Mouse (Mus musculus): ENCODE results near the gene Rxfp4. TPM values are rescaled to one million over a fixed set of nuclear protein-coding genes. Genes with fewer than 3 reads are reported as not detected.
A peak's percentile ranks its signal among the peaks of the same experiment; 100 is the strongest.

Gene Rxfp4
- polyA plus RNA-seq, 1 experiment, result 0.05 TPM

GRCm38 (mm10) chr3:88625531-88625930 is 27.4 kb downstream of the Rxfp4 start:
- Histone ChIP-seq H3K4me3 (ENCODE audit: insufficient read depth, poor library complexity, severe bottlenecking) (no peak overlapping the region), H3K79me3 (ENCODE audit: low read depth) (peaks cover 75% of the 10 kb centered on the region), H3K36me3 (ENCODE audit: control insufficient read depth, insufficient read depth) (peaks cover 25% of the 10 kb centered on the region), H3K27me3 (ENCODE audit: control insufficient read depth, insufficient read depth, insufficient read length) (no peaks in the 10 kb centered on the region), H3K79me2 (ENCODE audit: control insufficient read depth, insufficient read depth) (peaks cover 100% of the 10 kb centered on the region), H3ac (ENCODE audit: control insufficient read depth, insufficient read length, low read depth) (no peak overlapping the region)
- TF ChIP-seq MAX (IDR thresholded peaks at IDR 0.05), result no peak
- TF ChIP-seq CEBPB (IDR thresholded peaks at IDR 0.05; ENCODE audit: low read depth), result no peak
- no peak for TF ChIP-seq MYOG (IDR thresholded peaks at IDR 0.05; ENCODE audit: control insufficient read depth, extremely low read depth, insufficient read length)
- TF ChIP-seq FOSL1 (IDR thresholded peaks at IDR 0.05; ENCODE audit: insufficient read depth, low read length, poor library complexity, severe bottlenecking), result no peak
- TF ChIP-seq CTCF (IDR thresholded peaks at IDR 0.05; ENCODE audit: control insufficient read depth, insufficient read depth, insufficient read length), result no peak

GRCm38 (mm10) chr3:88624951-88625350 is 28.0 kb downstream of the Rxfp4 start:
- Histone ChIP-seq H3ac (ENCODE audit: control insufficient read depth, insufficient read length, low read depth) (no peak overlapping the region), H3K27me3 (ENCODE audit: control insufficient read depth, insufficient read depth, insufficient read length) (no peaks in the 10 kb centered on the region), H3K79me2 (ENCODE audit: control insufficient read depth, insufficient read depth) (peaks cover 95% of the 10 kb centered on the region), H3K4me3 (ENCODE audit: insufficient read depth, poor library complexity, severe bottlenecking) (no peak overlapping the region), H3K36me3 (ENCODE audit: control insufficient read depth, insufficient read depth) (peaks cover 23% of the 10 kb centered on the region), H3K79me3 (ENCODE audit: low read depth) (peaks cover 75% of the 10 kb centered on the region)
- peak; percentile 33 for TF ChIP-seq FOSL1 (IDR thresholded peaks at IDR 0.05; ENCODE audit: insufficient read depth, low read length, poor library complexity, severe bottlenecking)
- no peak for TF ChIP-seq CEBPB (IDR thresholded peaks at IDR 0.05; ENCODE audit: low read depth)
- TF ChIP-seq MAX (IDR thresholded peaks at IDR 0.05), result peak; percentile 74

GRCm38 (mm10) chr3:88624324-88624723 is 28.6 kb downstream of the Rxfp4 start:
- H3K4me3 ChIP-seq (ENCODE audit: insufficient read depth, poor library complexity, severe bottlenecking), result peak overlapping the region; percentile 62

GRCm38 (mm10) chr3:88623346-88624135 is 29.4 kb downstream of the Rxfp4 start:
- Histone ChIP-seq H3K79me2 (ENCODE audit: control insufficient read depth, insufficient read depth) (peaks cover 83% of the 10 kb centered on the region), H3K27me3 (ENCODE audit: control insufficient read depth, insufficient read depth, insufficient read length) (no peaks in the 10 kb centered on the region), H3K79me3 (ENCODE audit: low read depth) (peaks cover 66% of the 10 kb centered on the region), H3K36me3 (ENCODE audit: control insufficient read depth, insufficient read depth) (peaks cover 14% of the 10 kb centered on the region), H3K4me3 (ENCODE audit: insufficient read depth, poor library complexity, severe bottlenecking) (peak overlapping the region; percentile 62), H3ac (ENCODE audit: control insufficient read depth, insufficient read length, low read depth) (peak overlapping the region; percentile 80)
- TF ChIP-seq MAX (IDR thresholded peaks at IDR 0.05) (no peak), FOSL1 (IDR thresholded peaks at IDR 0.05; ENCODE audit: insufficient read depth, low read length, poor library complexity, severe bottlenecking) (no peak), USF1 (IDR thresholded peaks at IDR 0.05; ENCODE audit: low read depth) (no peak), CTCF (IDR thresholded peaks at IDR 0.05; ENCODE audit: control insufficient read depth, insufficient read depth, insufficient read length) (no peak), MYOD1 (IDR thresholded peaks at IDR 0.05; ENCODE audit: control insufficient read depth, insufficient read length, low read depth) (no peak), CEBPB (IDR thresholded peaks at IDR 0.05; ENCODE audit: low read depth) (no peak), MYOG (IDR thresholded peaks at IDR 0.05; ENCODE audit: control insufficient read depth, extremely low read depth, insufficient read length) (no peak)

More at GRCm38 (mm10) chr3:88624324-88624723, 28.6 kb downstream of the Rxfp4 start:
- TF ChIP-seq MYOD1 (IDR thresholded peaks at IDR 0.05; ENCODE audit: control insufficient read depth, insufficient read length, low read depth) (peak; percentile 51), CTCF (IDR thresholded peaks at IDR 0.05; ENCODE audit: control insufficient read depth, insufficient read depth, insufficient read length) (no peak)
- Histone ChIP-seq H3K27me3 (ENCODE audit: control insufficient read depth, insufficient read depth, insufficient read length) (no peaks in the 10 kb centered on the region), H3K36me3 (ENCODE audit: control insufficient read depth, insufficient read depth) (peaks cover 17% of the 10 kb centered on the region), H3K79me3 (ENCODE audit: low read depth) (peaks cover 72% of the 10 kb centered on the region), H3K79me2 (ENCODE audit: control insufficient read depth, insufficient read depth) (peaks cover 89% of the 10 kb centered on the region), H3ac (ENCODE audit: control insufficient read depth, insufficient read length, low read depth) (peak overlapping the region; percentile 26)

GRCm38 (mm10) chr3:88622941-88623345 is 30.0 kb downstream of the Rxfp4 start:
- Histone ChIP-seq H3K4me3 (ENCODE audit: insufficient read depth, poor library complexity, severe bottlenecking) (peak overlapping the region; percentile 62), H3K36me3 (ENCODE audit: control insufficient read depth, insufficient read depth) (peaks cover 14% of the 10 kb centered on the region), H3K79me3 (ENCODE audit: low read depth) (peaks cover 61% of the 10 kb centered on the region), H3K27me3 (ENCODE audit: control insufficient read depth, insufficient read depth, insufficient read length) (no peaks in the 10 kb centered on the region), H3ac (ENCODE audit: control insufficient read depth, insufficient read length, low read depth) (peak overlapping the region; percentile 80), H3K79me2 (ENCODE audit: control insufficient read depth, insufficient read depth) (peaks cover 83% of the 10 kb centered on the region)
- TF ChIP-seq FOSL1 (IDR thresholded peaks at IDR 0.05; ENCODE audit: insufficient read depth, low read length, poor library complexity, severe bottlenecking), result no peak
- TF ChIP-seq MYOG (IDR thresholded peaks at IDR 0.05; ENCODE audit: control insufficient read depth, extremely low read depth, insufficient read length), result no peak
- TF ChIP-seq CTCF (IDR thresholded peaks at IDR 0.05; ENCODE audit: control insufficient read depth, insufficient read depth, insufficient read length), result no peak
- no peak for TF ChIP-seq MYOD1 (IDR thresholded peaks at IDR 0.05; ENCODE audit: control insufficient read depth, insufficient read length, low read depth)
- no peak for TF ChIP-seq CEBPB (IDR thresholded peaks at IDR 0.05; ENCODE audit: low read depth)
- no peak for TF ChIP-seq USF1 (IDR thresholded peaks at IDR 0.05; ENCODE audit: low read depth)
- TF ChIP-seq MAX (IDR thresholded peaks at IDR 0.05), result no peak
